Mouse (Mus musculus) bone marrow macrophage, adult 2 months (primary cell): ENCODE results near the gene Thap4. TPM values are rescaled to one million over a fixed set of nuclear protein-coding genes. Genes with fewer than 3 reads are reported as not detected.
"Not testable (repeated sequence)": the region's sequence is repeated elsewhere in the genome, so short reads cannot be mapped to it uniquely, and the experiment has no call there.

Experiments used
- H3K27ac ChIP-seq: 2 replicates; pipeline ENCODE4 v1.5.1; 2012; ENCODE audit warnings: low read depth, low read length; ENCODE audit not compliant: insufficient read depth
- H3K4me1 ChIP-seq: 2 replicates; pipeline ENCODE4 v1.6.1; 2012; ENCODE audit warnings: low read length; ENCODE audit not compliant: control insufficient read depth, insufficient read depth
- H3K4me3 ChIP-seq: 2 replicates; pipeline ENCODE4 v1.5.1; 2012; ENCODE audit warnings: mild to moderate bottlenecking, low read length, moderate library complexity; ENCODE audit not compliant: insufficient read depth
- CTCF ChIP-seq: IDR thresholded peaks from 2 replicates; pipeline ENCODE4 v1.5.1; 2012; ENCODE audit warnings: low read depth, mild to moderate bottlenecking, low read length, moderate library complexity
- POLR2A ChIP-seq: IDR thresholded peaks from 2 replicates; pipeline ENCODE4 v1.6.1; 2012; ENCODE audit warnings: mild to moderate bottlenecking, low read depth, low read length, borderline replicate concordance
- polyA plus RNA-seq: library from polyadenylated mRNA; stranded (reverse); fragments of >200 nt; gene quantifications from 2 replicates; pipeline ENCODE4 v1.2.4, GENCODE M21; 2012; ENCODE audit not compliant: missing spikeins, insufficient read depth, insufficient read length

Thap4 gene
- polyA plus RNA-seq, 1 experiment = 22.1 TPM

- no peak overlapping the region for H3K27ac ChIP-seq
- no peak overlapping the region for H3K4me3 ChIP-seq
- H3K4me1 ChIP-seq = no peaks in the 10 kb centered on the region
- no peak for TF ChIP-seq POLR2A
- no peak for TF ChIP-seq CTCF
Measured at GRCm38 (mm10) chr1:93678386-93678785, 76.3 kb downstream of the Thap4 start.

GRCm38 (mm10) chr1:93672682-93673081, 82.0 kb downstream of the Thap4 start:
- no peak overlapping the region for H3K27ac ChIP-seq
- TF ChIP-seq CTCF (no peak), POLR2A (no peak)

GRCm38 (mm10) chr1:93669941-93670340, 84.7 kb downstream of the Thap4 start:
- peaks cover 4% of the 10 kb centered on the region; the same call in 1 of the 2 replicates for H3K4me1 ChIP-seq
- no peak overlapping the region for H3K27ac ChIP-seq
- H3K4me3 ChIP-seq = no peak overlapping the region
- TF ChIP-seq CTCF = no peak
- TF ChIP-seq POLR2A = no peak

More at GRCm38 (mm10) chr1:93672682-93673081, 82.0 kb downstream of the Thap4 start:
- peaks cover 4% of the 10 kb centered on the region; the same call in 1 of the 2 replicates for H3K4me1 ChIP-seq
- H3K4me3 ChIP-seq = no peak overlapping the region

- peak overlapping the region; percentile 38 for H3K4me3 ChIP-seq
- TF ChIP-seq CTCF (peak; percentile 13; the same call in 1 of the 2 replicates), POLR2A (no peak)
- no peak overlapping the region for H3K27ac ChIP-seq
- peaks cover 4% of the 10 kb centered on the region; the same call in 1 of the 2 replicates for H3K4me1 ChIP-seq
Measured at GRCm38 (mm10) chr1:93668791-93669548, 85.7 kb downstream of the Thap4 start.

- no peak for TF ChIP-seq CTCF
- no peak for TF ChIP-seq POLR2A
- H3K27ac ChIP-seq = no peak overlapping the region
- H3K4me1 ChIP-seq = peaks cover 4% of the 10 kb centered on the region; the same call in 1 of the 2 replicates
- H3K4me3 ChIP-seq = no peak overlapping the region
Measured at GRCm38 (mm10) chr1:93667760-93668400, 86.8 kb downstream of the Thap4 start.

- H3K4me3 ChIP-seq, H3K27ac ChIP-seq, H3K4me1 ChIP-seq: not testable (repeated sequence)
Measured at GRCm38 (mm10) chr1:93658559-93658958, 96.1 kb downstream of the Thap4 start, which contains the start of gene Stk25. TSS of gene Stk25 (minus strand) at chr1:93658659.

GRCm38 (mm10) chr1:93657025-93657360, 97.7 kb downstream of the Thap4 start:
- no peak overlapping the region for H3K27ac ChIP-seq
- H3K4me3 ChIP-seq = no peak overlapping the region
- no peak for TF ChIP-seq CTCF
- TF ChIP-seq POLR2A = no peak
- peaks cover 12% of the 10 kb centered on the region for H3K4me1 ChIP-seq

GRCm38 (mm10) chr1:93656325-93657024, 98.2 kb downstream of the Thap4 start:
- no peak for TF ChIP-seq POLR2A
- TF ChIP-seq CTCF = no peak
- H3K4me3 ChIP-seq = no peak overlapping the region
- H3K4me1 ChIP-seq = peaks cover 12% of the 10 kb centered on the region
- no peak overlapping the region for H3K27ac ChIP-seq

- no peak overlapping the region for H3K4me3 ChIP-seq
- no peak overlapping the region for H3K27ac ChIP-seq
- H3K4me1 ChIP-seq = peaks cover 12% of the 10 kb centered on the region
- TF ChIP-seq POLR2A (no peak), CTCF (no peak)
Measured at GRCm38 (mm10) chr1:93654798-93655197, 99.9 kb downstream of the Thap4 start.

- no peak overlapping the region for H3K27ac ChIP-seq
- no peak overlapping the region for H3K4me3 ChIP-seq
- H3K4me1 ChIP-seq = peaks cover 12% of the 10 kb centered on the region
- no peak for TF ChIP-seq CTCF
- TF ChIP-seq POLR2A = no peak
Measured at GRCm38 (mm10) chr1:93654275-93654674, 100.4 kb downstream of the Thap4 start.

Other genes with a start within 250 kb of the Thap4 start
- 3.4 and 4.4 TPM in 2 replicates for gene Farp2, start 242.8 kb downstream of the Thap4 start, polyA plus RNA-seq
- gene Stk25, start 96.2 kb downstream of the Thap4 start, polyA plus RNA-seq = 61.3 and 66.3 TPM in 2 replicates
- 0.63 TPM in 1 of 2 replicates, not detected in the other for gene Bok, start 69.2 kb downstream of the Thap4 start, polyA plus RNA-seq
- 43.8 and 51.6 TPM in 2 replicates for gene Atg4b, start 3.4 kb downstream of the Thap4 start, polyA plus RNA-seq
- gene Dtymk, start 47.1 kb upstream of the Thap4 start, polyA plus RNA-seq = 36.8 and 46.8 TPM in 2 replicates
- 10.7 and 12.4 TPM in 2 replicates for gene Ing5, start 49.1 kb upstream of the Thap4 start, polyA plus RNA-seq
- gene D2hgdh, start 70.0 kb upstream of the Thap4 start, polyA plus RNA-seq = 16.2 and 20.8 TPM in 2 replicates
- not detected in 2 replicates for gene Gal3st2, start 106.4 kb upstream of the Thap4 start, polyA plus RNA-seq
- gene Gal3st2b, start 163.4 kb upstream of the Thap4 start, polyA plus RNA-seq = not detected in 2 replicates
- gene Gal3st2c, start 235.6 kb upstream of the Thap4 start, polyA plus RNA-seq = 0.08 and 0.13 TPM in 2 replicates